Mouse (Mus musculus): Measurements from ENCODE around the gene Rnf19b.
A peak's percentile ranks its signal among the peaks of the same experiment; 100 is the strongest.

Rnf19b gene

DNA sequence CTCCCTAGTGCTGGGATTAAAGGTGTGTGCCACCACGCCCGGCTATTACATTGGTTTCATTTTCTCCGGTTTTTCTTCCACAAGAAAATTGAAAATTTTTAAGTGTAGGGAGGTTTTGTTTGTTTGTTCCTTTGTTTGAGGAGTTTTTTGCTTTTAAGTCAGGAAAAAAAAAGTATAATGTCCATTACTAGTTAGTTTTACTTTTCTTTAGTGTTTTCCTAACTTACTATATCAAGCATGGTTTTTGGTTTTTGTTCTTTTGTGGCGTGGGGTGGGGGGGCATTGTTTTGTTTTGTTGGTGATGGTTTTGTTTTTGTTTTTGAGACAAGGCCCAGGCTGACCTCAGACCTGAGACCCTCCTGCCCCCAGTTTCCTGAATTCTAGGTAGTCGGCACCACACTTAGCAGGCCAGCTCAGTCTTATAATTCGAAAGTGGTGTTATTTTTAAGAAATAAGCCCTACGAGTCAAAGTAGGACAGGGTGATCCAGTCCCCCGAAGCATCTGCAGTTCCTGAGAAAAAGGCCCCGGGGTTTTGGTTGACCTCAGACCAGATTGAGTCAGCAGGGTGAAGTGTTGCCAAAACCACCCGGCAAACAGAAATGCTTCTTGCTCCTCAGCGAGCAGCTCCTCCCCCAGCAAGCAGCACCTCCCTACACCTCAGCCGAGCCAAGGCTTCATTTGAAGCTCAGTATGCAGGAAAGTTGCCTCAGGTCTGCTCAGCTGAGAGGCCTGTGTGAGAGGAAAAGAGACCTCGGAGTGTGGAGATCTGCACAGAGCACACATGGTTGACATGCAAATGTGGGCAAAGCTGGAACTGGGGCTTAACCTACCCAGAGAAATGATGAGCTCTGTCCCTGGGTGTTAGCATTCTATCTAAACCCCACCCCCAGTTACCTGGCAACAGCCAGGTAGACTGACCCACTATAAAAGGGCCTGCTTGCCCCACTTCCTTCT lies 23.1 kb upstream of the Rnf19b start:
- DNase-seq, result peak; percentile 46 to 62

DNA sequence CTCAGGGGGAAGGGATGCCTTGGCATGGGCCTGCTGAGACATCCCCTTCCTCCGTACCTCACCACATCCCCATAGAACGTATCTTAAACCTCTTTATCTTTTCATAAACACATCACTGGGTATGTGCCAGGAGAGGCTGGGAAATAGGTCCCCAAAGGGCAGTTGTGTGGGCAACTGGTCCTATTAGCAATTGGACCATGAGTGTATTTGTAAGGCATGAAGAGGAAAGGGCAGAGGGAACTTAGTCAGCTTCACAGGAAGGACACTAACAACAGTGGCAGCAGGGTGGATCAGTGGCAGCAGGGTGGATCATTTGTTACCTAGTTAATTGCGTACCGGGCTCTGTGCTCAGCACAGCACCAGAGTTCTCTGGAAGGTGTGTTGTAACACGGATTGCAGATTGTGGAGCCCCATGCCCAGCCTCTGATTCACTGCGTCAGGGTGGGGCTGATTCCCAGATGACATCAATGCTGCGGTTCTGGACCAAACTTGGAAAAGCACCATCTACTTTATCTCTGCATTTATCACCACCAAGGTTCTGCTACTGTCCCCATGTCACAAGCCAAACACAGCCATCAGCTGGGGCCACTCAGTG lies 22.1 kb upstream of the Rnf19b start:
- DNase-seq, result no peak

DNA sequence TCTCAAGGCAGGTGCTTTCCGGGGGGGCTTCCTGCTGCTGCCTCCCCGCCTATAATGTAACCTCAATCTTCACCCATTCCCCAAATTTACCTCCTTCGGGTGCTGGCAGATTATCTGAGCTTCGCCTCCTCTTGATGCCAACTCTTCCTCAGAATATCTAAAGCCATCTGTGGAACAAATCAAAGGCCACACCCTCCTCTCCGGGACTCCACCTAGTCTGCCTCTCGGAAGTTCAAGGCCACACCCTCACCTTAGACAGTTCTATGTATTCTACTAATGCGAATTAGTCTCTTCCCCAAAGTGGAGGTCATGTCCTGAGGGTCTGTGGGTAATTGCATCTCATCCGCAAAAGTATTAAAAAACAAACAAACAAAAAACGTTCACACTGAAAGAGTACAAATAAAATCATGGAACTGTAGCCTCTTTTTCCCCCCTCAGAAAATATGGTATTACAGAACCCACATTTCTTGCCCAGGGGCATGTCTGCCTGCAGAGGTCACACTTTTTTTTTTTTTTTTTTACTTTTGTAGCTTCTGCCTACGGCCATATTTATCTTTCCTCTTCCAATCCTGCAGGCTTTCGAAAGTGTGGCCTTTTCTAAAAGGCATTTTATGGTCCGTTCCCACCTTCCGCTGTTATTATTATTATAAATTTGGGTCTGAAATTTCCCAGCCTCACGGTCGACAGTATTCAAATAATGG lies 10.2 kb upstream of the Rnf19b start:
- no peak for DNase-seq

DNA sequence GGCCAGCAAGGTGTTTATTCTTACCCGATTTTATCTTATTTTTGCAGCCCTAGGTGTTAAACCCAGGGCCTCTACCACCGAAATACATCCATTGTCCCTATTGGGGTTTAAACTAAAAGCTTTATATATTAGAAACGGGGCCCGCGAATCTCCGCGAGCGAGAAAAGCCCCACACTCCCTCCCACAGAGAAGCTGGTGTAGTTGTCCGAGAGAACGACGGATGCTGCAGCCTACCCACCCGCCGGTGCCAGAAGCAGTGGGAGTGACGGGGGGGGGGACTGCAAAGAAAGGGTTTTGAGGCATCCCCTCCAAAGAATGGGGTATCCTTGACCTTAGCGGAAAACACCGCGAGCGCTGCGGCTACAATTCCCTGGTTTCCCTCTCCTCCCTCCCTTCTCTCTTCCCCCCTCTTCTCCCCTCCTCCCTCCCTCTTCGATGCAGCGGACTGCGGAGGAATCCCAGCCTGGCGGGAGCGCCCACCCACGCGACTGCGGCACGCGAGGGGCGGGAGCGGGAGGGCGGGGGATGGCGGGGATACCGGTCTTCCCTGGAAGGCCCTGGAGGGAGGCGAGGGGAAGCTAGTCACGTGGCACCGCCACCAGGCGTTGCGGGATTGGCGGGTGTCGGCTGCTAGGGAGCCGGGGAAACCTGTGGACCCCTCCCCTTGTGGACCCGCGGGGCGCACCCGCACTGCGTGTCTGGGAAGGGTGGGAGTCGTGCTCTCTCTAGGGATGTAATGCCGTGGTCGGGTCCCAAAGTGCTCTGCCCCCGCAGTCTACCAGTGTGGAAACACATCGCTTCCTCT lies 9.4 kb upstream of the Rnf19b start:
- DNase-seq, result peak; percentile 88 to 90

DNA sequence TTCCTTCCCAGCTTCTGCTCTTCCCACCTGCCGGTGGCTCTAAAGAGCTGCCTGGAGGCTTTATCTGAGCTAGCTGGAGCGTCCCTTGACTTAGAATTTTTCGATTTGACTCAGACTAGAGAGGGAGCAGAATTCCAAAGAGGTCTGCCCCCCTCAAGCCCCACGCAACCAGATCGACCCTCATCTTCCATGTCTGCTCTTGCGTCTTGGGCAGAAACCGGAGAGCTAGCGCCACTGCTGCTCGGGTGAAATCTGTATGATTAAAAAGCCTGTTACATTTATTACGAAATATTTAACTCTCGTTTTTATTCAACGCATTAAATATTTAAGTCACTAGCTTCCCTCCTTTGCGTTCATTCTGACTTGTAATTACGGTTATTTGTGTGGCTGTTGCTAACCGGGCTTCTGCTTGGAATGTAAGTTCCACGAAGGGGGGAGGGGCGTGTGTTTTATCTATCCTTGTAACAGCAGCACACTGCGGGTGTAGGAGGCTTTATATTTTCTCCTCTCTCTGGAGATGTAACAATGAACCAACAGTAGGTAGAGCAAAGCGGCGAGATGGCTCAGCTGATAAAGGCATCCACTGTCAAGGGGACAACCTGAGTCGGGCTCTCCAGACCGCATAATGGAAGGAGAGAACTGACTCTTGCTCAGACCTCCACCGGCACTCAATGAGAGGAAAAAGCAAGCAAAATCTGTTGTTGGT lies 8.6 kb upstream of the Rnf19b start:
- DNase-seq, result peak; percentile 52 to 65

DNA sequence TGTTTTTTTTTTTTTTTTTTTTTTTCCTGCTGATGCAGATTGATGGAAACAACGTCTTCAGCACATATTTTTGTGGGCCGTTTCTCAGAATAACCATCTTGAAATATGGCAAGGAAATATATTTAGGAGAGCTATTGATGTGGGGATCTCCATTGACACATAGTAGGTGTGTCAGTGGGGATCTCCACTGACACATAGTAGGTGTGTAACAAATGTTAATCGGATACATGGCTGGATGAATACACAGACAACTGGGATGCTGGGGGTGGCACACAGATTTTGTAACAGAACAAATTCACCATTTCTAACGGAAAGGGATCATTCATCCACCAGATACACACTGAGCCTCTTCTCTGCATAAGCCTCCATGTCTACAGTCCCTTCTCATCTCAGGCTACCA lies 7.7 kb upstream of the Rnf19b start:
- DNase-seq, result no peak

DNA sequence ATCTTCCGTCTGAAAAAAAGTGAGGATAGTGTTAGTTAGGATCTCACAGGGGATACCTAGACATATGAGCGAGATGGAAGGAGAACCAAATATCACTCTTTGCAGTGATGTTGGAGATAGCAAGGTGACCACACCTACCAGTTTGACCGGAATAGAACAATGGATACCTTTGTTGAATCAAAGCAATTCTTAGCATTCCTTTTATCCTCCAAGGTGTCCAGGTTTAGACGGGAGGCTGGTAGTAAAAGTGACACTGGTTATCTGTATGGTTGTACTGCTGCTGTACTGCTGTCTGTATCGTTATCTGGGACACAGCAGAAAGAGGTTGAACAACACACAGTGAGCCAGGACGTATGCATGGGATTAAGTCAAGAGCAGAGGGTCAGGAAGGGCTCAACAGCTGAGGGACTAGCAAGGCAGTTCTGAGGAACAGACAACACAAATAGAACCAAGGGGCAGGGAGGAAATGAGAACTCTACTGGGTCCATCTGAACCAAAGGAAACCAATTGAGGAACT lies 7.1 kb upstream of the Rnf19b start:
- DNase-seq, result no peak

DNA sequence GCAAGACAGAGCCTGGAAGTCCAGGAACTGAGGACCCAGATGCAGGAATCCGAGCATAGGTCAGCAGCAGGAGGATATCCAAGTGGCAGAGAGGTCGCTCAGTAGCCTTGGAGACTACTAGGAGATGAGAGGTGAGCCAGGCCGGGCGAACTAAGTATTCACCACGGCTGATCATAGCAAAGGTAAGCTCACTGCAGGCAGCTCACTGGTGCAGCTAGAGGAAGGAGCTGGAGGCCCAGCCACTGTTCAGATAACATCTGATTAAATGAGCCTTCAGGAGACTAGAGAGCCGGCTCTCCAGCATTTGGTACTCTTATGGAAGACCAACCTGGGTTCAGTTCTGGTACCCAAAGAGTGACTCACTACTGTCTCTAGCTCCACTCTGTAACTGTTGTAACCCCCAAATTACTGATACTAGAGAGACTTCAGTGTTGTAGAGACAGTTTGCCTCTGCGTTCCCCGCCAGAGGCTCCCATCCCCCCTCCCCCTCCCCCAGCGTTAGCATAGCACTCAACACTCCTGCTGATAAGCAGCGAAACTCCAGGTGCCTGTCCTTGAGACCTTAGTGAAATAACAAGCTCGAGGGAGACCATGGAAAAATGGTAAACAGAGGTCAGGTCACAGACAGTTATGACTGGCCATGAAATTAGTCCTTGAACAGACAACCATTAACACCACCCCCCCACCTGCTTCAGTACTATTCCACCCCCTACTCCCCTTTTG lies 6.4 kb upstream of the Rnf19b start:
- no peak for DNase-seq

DNA sequence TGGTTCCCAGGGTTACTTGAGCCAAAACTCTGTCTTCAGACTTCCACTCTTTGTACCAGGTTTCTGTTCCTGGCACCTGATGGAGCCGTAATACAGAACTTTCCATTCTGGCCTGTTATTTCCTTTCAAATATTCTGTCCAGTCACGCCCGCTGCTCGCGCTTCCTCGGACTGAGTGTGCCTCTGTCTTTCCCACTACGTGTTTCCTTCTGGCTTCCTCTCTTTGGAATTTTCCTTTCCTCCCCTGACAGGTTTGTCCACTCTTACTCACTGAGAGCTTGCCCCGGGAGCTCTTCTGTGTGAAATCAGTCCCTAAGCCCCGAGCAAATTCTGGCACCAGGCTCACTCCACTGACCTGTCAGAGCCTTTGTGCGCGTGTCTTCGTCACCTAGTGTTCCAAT lies 3.3 kb upstream of the Rnf19b start:
- DNase-seq, result no peak

DNA sequence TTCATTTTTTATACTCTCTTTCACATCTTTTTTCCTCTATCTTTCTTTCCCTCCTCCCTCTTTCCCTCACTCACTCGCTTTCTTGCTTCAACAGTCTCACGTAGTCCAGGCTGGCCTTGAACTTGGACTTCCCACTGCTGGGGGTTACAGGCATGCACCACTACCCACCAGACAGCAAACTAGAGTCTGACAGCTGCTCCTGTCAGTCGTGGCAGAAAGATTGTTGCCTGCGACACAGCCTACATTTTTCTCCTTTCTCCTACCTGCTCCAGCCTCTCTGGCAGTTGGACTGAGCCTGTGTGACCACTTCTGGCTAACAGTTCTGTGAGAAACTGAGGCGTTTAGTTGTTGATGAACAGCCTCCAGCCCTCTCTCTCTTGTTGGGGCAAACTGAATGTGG lies 2.5 kb upstream of the Rnf19b start:
- no peak for DNase-seq

DNA sequence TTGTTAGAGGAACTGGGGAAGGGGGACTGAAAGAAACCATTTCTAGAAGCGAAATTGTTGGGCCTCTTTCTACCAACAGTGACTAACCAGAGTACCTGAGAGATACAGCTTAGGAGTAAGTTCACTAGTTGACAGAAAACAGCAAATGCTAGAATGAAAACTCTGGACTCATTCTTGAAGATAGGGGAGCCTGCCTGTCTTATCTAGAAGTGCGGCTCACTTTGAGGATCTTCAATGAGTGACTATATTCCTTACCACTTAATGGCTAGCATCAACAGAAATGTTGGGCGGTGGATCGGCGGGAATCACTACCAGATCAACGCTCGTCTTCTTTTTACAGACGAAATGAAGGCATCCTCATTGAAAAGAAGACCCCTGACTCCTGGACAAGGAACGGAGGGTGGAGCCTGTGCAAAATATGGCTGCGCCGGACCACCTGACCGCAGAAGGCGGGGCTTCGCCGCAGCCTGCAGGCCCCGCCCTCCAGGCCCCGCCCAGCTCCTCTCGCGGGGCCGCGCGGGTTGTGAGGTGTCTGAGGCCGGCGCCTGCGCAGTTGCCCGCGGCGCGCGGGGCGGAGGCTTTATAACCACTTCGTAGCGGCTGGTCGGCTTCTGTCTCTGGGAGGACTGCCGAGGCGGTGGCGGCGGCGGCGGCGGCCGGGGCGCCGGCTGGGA lies 401 bp upstream of the Rnf19b start:
- DNase-seq, result peak; percentile 94 to 99

DNA sequence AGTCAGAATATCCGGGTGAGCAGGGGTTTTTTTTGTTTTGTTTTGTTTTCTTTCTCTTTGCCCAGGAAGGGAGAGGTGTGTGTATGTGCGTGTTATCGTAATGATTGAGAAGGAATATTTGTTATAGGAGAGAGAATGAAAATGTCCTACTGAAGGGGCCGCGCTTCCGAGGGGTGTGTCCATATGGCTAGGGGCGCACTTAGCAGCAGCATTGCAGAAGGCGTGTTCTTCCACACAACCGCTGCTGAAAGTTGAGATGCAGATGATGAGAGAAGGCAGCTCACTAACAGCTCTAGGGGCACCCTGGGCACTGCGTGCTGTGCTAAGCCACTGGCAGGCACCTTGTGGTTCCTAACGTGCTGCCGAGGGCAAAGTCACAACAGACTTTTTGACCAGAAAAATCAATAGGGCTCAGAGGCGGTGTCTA lies 1.1 kb downstream of the Rnf19b start:
- peak in 1 of 2 experiments; percentile 16 for DNase-seq

DNA sequence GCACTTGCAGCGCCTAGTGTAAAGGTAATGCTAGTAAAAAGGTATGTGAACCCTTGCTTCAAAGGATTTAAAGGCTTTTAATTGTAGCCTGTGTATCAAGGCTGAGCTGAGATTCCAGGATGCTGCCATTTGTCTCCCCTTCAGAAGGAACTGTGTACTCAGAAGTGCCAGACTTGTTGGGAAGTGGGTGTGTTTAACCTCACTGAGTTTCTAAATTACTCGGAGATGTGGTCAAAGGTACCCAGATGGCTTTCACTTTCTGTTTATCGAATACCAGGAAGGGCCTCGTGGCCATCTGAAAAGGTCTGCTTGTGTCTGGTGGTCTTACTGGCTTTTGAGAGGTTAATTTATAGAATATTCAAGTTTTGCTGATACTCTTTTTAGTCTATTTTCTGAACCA lies 1.9 kb downstream of the Rnf19b start:
- DNase-seq, result no peak

DNA sequence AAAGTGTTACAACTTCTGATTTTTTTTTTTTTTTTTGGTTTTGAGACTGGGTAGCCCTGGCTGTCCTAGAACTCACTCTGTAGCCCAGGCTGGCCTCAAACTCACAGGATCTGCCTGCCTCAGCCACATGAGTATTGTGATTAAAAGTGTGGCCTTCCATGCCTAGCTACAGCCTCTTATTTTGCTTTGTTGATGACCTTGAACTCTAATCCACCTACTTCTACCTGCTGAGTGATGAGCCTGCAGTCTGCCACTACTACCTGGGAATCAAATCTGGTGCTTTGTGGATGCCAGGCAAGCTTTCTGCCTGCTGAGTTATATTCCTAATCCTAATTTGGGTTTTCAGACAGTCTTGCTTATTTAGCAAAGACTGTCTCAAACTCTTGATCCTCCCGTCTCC lies 3.4 kb downstream of the Rnf19b start:
- peak in 1 of 2 experiments; percentile 17 for DNase-seq

DNA sequence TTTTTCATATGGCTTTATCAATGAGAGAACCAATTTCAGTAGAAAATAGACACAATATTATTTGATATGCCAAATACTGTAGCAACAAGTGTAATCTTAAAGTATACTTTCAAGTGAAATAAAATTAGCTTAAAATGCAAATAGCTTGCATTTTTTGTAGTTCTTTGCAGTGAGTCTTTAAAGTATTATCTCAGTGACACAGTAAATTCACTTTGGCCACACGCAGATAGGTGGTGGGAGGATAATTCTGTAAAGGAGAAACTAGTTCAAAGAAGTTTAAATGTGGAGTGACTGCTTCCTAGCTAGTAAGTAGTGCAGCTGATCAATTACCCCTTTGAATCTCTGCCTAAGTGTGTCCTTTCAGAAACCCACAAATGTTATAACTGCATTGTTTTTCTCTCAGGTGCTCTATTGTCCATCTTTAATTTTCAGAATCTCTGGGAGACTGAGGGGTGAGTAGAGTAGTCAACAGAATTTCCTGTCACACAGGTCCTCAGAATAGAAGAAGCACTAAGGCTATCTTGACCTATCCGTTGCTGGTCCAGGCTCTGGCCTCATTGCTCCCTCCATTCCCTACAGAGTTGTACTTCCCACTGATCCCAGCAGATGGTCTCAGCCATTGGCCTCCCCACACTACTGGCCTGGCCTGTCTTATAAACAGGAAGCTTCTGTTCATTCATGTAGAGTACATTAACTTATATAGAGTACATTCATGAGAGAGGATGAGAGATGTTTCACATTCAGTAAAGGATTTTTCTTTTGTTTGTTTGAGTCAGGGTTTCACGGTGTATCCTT lies 4.4 kb downstream of the Rnf19b start:
- DNase-seq, result peak; percentile 54 to 70

DNA sequence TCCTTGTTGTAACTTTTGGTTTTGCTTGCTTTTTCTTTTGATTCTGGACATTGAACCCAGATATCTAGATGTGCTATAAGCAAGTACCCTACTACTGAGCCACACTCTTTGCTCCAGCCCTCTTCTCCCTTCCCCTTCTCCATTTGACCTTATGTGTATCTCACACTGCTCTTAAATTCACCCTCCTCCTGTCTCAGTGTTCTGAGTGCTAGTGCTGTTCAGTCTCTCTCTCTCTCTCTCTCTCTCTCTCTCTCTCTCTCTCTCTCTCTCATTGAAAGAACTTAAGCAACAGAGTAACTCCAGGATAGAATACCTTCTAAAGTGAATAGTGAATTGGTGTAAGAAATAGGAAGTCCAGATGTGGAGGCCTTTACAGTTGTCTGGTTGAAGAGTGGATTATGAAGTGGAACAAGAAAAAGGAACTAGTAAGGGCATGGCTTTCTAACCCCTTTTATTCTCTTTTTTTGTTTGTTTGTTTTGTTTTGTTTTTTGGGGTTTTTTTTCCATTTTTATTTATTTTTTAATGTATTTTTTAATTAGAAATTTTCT lies 7.7 kb downstream of the Rnf19b start:
- DNase-seq, result no peak

DNA sequence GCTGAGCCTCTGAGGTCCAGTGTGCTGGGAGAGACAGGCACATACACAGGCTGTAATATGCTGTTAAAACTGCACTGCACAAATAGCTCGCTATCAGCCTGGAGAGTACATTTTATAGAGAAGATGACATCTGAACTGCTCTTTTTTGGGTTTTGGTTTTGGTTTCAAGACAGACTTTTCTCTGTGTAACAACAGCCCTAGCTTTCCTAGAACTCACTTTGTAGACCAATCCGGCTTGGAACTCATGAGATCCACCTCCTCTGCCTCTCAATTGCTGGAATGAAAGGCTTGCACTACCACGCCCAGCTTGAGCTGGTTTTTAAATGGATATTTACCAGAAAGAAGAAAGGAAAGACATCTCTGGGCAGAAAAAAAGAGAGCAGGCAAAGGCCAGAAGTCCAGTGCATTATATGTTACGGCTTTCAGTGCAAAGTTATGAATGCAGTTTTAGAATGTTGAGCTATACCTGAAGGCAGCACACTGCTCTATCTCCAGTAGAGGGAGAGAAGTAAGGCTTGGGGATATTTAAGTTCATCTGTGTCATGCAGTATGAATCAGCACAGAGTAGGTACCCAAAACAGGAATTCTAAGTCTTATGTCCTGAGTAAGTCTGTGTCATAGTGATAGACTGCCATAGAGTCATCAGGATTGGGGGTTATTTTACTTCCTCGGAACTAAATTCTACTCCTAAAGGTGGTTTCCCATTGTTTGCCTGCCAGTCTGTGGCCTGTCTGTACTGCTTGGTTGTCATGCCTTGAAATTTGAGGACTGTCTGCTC lies 9.8 kb downstream of the Rnf19b start:
- no peak for DNase-seq

DNA sequence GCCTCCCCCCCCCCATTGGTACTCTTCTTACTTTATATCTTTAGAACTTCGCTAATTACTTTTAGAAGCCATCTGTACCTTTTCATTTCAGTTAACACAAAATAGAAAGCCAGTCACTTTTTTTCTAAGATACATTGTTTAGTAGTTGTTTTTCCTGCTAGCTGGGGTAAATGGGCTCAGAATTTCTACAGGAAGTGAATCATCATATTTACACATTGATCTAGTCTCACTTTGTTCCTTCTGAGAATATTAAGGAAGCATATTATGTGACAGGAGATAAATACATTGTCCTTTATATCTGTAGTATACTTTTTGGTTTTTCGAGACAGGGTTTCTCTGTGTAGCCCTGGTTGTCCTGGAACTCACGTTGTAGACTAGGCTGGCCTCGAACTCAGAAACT lies 10.8 kb downstream of the Rnf19b start:
- DNase-seq, result no peak

DNA sequence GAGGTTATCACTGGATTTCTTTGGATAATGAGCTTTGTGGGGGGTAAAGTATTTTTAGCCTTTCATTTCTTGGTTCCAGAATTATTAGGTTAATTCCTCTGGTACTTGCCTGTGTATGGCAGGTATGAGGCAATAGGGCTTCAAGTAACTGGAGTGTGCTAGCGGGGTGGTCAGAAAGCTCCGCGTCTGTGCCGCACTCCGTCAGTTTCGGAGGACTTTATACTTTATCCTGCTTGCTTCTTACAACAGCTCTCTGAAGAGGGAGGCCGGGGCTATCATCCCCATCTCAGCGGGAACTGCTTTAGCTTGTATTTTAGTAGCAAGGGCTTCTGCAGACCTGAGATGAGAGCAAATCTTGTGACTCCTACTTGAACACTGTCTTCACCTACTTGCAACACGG lies 21.1 kb downstream of the Rnf19b start:
- DNase-seq, result no peak

All from cerebellum, adult 18-20 months (tissue).